Mouse (Mus musculus) thymus, adult 2 months (tissue): ENCODE measurements around the gene Rnf227.

Experiments used
- CTCF ChIP-seq: fragments of 200-500 bp; IDR thresholded peaks from 2 replicates; pipeline ENCODE4 v1.5.1; 2012; ENCODE audit warnings: mild to moderate bottlenecking, control low read depth, low read length, moderate library complexity, borderline replicate concordance; ENCODE audit not compliant: control insufficient read depth, poor library complexity, insufficient read depth; ENCODE audit errors: extremely low read depth
- POLR2A ChIP-seq: fragments of 200-500 bp; IDR thresholded peaks from 2 replicates; pipeline ENCODE4 v1.6.1; 2012; ENCODE audit warnings: mild to moderate bottlenecking, low read length, control low read depth, moderate library complexity; ENCODE audit not compliant: control insufficient read depth, poor library complexity, insufficient read depth; ENCODE audit errors: extremely low read depth

- TF ChIP-seq POLR2A (no peak), CTCF (no peak)
Observed at GRCm38 (mm10) chr11:69356544-69356943, 16.3 kb downstream of the Rnf227 start.
